Mouse (Mus musculus): ENCODE results near the gene Fez2. TPM values are rescaled to one million over a fixed set of nuclear protein-coding genes. Genes with fewer than 3 reads are reported as not detected.

Fez2 gene
- polyA plus RNA-seq, 2 experiments: 11.4 to 16.9 TPM

GRCm38 (mm10) chr17:78405336-78405735 lies 12.6 kb downstream of the Fez2 start:
- H3K4me3 ChIP-seq (ENCODE audit: insufficient read depth in 1 of 2, low read depth in 2 of 2, low read length in 2 of 2): no peak overlapping the region
- H3K36me3 ChIP-seq (replicated peaks; ENCODE audit: control insufficient read depth, insufficient read depth, low read depth): peaks cover 13% of the 10 kb centered on the region
- H3K27ac ChIP-seq: no peak overlapping the region
- TF ChIP-seq CTCF (IDR thresholded peaks at IDR 0.05; ENCODE audit: low read depth): no peak
- H3K9me3 ChIP-seq (ENCODE audit: control insufficient read depth, low read length): no peaks in the 10 kb centered on the region
- DNase-seq (ENCODE audit: low read depth in 3 of 3, low spot score in 3 of 3): no peak
- WGBS (ENCODE audit: insufficient replicate concordance): 71% methylated on average over 3 of the region's 3 CpGs
- H3K4me1 ChIP-seq (replicated peaks; ENCODE audit: control insufficient read depth in 2 of 2, insufficient read depth in 2 of 2, low read length in 1 of 2): peaks cover 6 to 20% of the 10 kb centered on the region in 2 experiments
- ATAC-seq (ENCODE audit: insufficient read depth): no peak
- H3K4me2 ChIP-seq (ENCODE audit: low read depth): no peak overlapping the region
- H3K9ac ChIP-seq (replicated peaks): no peak overlapping the region
- no peaks in the 10 kb centered on the region for H3K27me3 ChIP-seq (ENCODE audit: control insufficient read depth, insufficient read depth, low read length)

GRCm38 (mm10) chr17:78403804-78404203 lies 14.1 kb downstream of the Fez2 start:
- Histone ChIP-seq H3K4me3 (ENCODE audit: insufficient read depth in 1 of 2, low read depth in 2 of 2, low read length in 2 of 2) (no peak overlapping the region), H3K4me2 (ENCODE audit: low read depth) (no peak overlapping the region), H3K36me3 (replicated peaks; ENCODE audit: control insufficient read depth, insufficient read depth, low read depth) (peaks cover 15% of the 10 kb centered on the region), H3K27ac (no peak overlapping the region), H3K27me3 (ENCODE audit: control insufficient read depth, insufficient read depth, low read length) (no peaks in the 10 kb centered on the region), H3K9ac (replicated peaks) (no peak overlapping the region), H3K4me1 (replicated peaks; ENCODE audit: control insufficient read depth in 2 of 2, insufficient read depth in 2 of 2, low read length in 1 of 2) (peaks cover 8 to 24% of the 10 kb centered on the region in 2 experiments), H3K9me3 (ENCODE audit: control insufficient read depth, low read length) (no peaks in the 10 kb centered on the region)
- ATAC-seq (ENCODE audit: insufficient read depth) (no peak), DNase-seq (ENCODE audit: low read depth in 3 of 3, low spot score in 3 of 3) (no peak)
- 72% methylated on average over 9 of the region's 9 CpGs for WGBS (ENCODE audit: insufficient replicate concordance)
- TF ChIP-seq EP300 (IDR thresholded peaks at IDR 0.05; ENCODE audit: low read depth): no peak
- no peak for TF ChIP-seq CTCF (IDR thresholded peaks at IDR 0.05; ENCODE audit: low read depth)

- TF ChIP-seq EP300 (IDR thresholded peaks at IDR 0.05; ENCODE audit: low read depth) (no peak), CTCF (IDR thresholded peaks at IDR 0.05; ENCODE audit: low read depth) (no peak)
- Histone ChIP-seq H3K36me3 (replicated peaks; ENCODE audit: control insufficient read depth, insufficient read depth, low read depth) (peaks cover 15% of the 10 kb centered on the region), H3K4me1 (replicated peaks; ENCODE audit: control insufficient read depth in 2 of 2, insufficient read depth in 2 of 2, low read length in 1 of 2) (peaks cover 8 to 24% of the 10 kb centered on the region in 2 experiments), H3K4me3 (ENCODE audit: insufficient read depth in 1 of 2, low read depth in 2 of 2, low read length in 2 of 2) (no peak overlapping the region), H3K27me3 (ENCODE audit: control insufficient read depth, insufficient read depth, low read length) (no peaks in the 10 kb centered on the region), H3K4me2 (ENCODE audit: low read depth) (no peak overlapping the region), H3K27ac (no peak overlapping the region), H3K9ac (replicated peaks) (no peak overlapping the region), H3K9me3 (ENCODE audit: control insufficient read depth, low read length) (no peaks in the 10 kb centered on the region)
- ATAC-seq (ENCODE audit: insufficient read depth) (no peak), DNase-seq (ENCODE audit: low read depth in 3 of 3, low spot score in 3 of 3) (no peak)
- WGBS (ENCODE audit: insufficient replicate concordance): 70% methylated on average over 4 of the region's 4 CpGs
Measured at GRCm38 (mm10) chr17:78403229-78403628, 14.7 kb downstream of the Fez2 start.

GRCm38 (mm10) chr17:78402174-78402573 lies 15.8 kb downstream of the Fez2 start:
- 74% methylated on average over 6 of the region's 6 CpGs for WGBS (ENCODE audit: insufficient replicate concordance)
- Histone ChIP-seq H3K27me3 (ENCODE audit: control insufficient read depth, insufficient read depth, low read length) (no peaks in the 10 kb centered on the region), H3K9me3 (ENCODE audit: control insufficient read depth, low read length) (no peaks in the 10 kb centered on the region), H3K36me3 (replicated peaks; ENCODE audit: control insufficient read depth, insufficient read depth, low read depth) (peaks cover 15% of the 10 kb centered on the region), H3K9ac (replicated peaks) (no peak overlapping the region), H3K4me2 (ENCODE audit: low read depth) (no peak overlapping the region), H3K4me3 (ENCODE audit: insufficient read depth in 1 of 2, low read depth in 2 of 2, low read length in 2 of 2) (no peak overlapping the region), H3K4me1 (replicated peaks; ENCODE audit: control insufficient read depth in 2 of 2, insufficient read depth in 2 of 2, low read length in 1 of 2) (peaks cover 8 to 24% of the 10 kb centered on the region in 2 experiments), H3K27ac (no peak overlapping the region)
- no peak for DNase-seq (ENCODE audit: low read depth in 3 of 3, low spot score in 3 of 3)
- no peak for ATAC-seq (ENCODE audit: insufficient read depth)
- no peak for TF ChIP-seq EP300 (IDR thresholded peaks at IDR 0.05; ENCODE audit: low read depth)

GRCm38 (mm10) chr17:78401713-78402112 lies 16.2 kb downstream of the Fez2 start:
- H3K4me3 ChIP-seq (ENCODE audit: insufficient read depth in 1 of 2, low read depth in 2 of 2, low read length in 2 of 2): no peak overlapping the region
- H3K4me2 ChIP-seq (ENCODE audit: low read depth): no peak overlapping the region
- H3K9ac ChIP-seq (replicated peaks): no peak overlapping the region
- no peak for ATAC-seq (ENCODE audit: insufficient read depth)
- no peak overlapping the region for H3K27ac ChIP-seq
- no peaks in the 10 kb centered on the region for H3K9me3 ChIP-seq (ENCODE audit: control insufficient read depth, low read length)
- no peak for TF ChIP-seq CTCF (IDR thresholded peaks at IDR 0.05; ENCODE audit: low read depth)
- H3K36me3 ChIP-seq (replicated peaks; ENCODE audit: control insufficient read depth, insufficient read depth, low read depth): peaks cover 15% of the 10 kb centered on the region
- H3K4me1 ChIP-seq (replicated peaks; ENCODE audit: control insufficient read depth in 2 of 2, insufficient read depth in 2 of 2, low read length in 1 of 2): peaks cover 8 to 24% of the 10 kb centered on the region in 2 experiments
- no peak for DNase-seq (ENCODE audit: low read depth in 3 of 3, low spot score in 3 of 3)
- WGBS (ENCODE audit: insufficient replicate concordance): 70% methylated on average over 4 of the region's 4 CpGs
- no peaks in the 10 kb centered on the region for H3K27me3 ChIP-seq (ENCODE audit: control insufficient read depth, insufficient read depth, low read length)

Measured in liver, embryonic 14.5 days (tissue).